Mouse (Mus musculus) megakaryocyte, embryonic 14.5 days (primary cell): ENCODE data around the gene Rab37.

Experiments
- FLI1 ChIP-seq: IDR thresholded peaks from 2 replicates; pipeline ENCODE4 v1.6.1; 2012; ENCODE audit warnings: low read length, inconsistent platforms, mixed read lengths
- GATA1 ChIP-seq: IDR thresholded peaks from 3 replicates; pipeline ENCODE4 v1.6.1; 2012; ENCODE audit warnings: mixed read lengths, low read length, inconsistent platforms, borderline replicate concordance

- TF ChIP-seq GATA1 (no peak), FLI1 (no peak)
Measured at GRCm38 (mm10) chr11:115052991-115053390, 38.2 kb upstream of the Rab37 start.
